Mouse (Mus musculus) thymus, postnatal 14 days (tissue): ENCODE measurements at regions not wholly inside any gene's neighbourhood (a gene's known extent, or its start where the extent isn't known, plus 50 kb on each side); places are given as distances from the start of the nearest gene placed in this dataset.

Experiments
- DNase-seq: peaks from one replicate; pipeline ENCODE4 v3.0.0; 2021

- no peak for DNase-seq
Observed at GRCm38 (mm10) chr8:103374151-103374550, 588.7 kb upstream of the Cdh11 start.

GRCm38 (mm10) chr8:103378545-103378944 is 593.1 kb upstream of the Cdh11 start:
- no peak for DNase-seq

GRCm38 (mm10) chr8:103381575-103381974 is 596.1 kb upstream of the Cdh11 start:
- DNase-seq: no peak

- DNase-seq: no peak
Observed at GRCm38 (mm10) chr8:103391359-103391758, 605.9 kb upstream of the Cdh11 start.

GRCm38 (mm10) chr8:103395316-103395715 is 609.9 kb upstream of the Cdh11 start:
- no peak for DNase-seq

- no peak for DNase-seq
Observed at GRCm38 (mm10) chr8:103398179-103398578, 612.7 kb upstream of the Cdh11 start.

- DNase-seq: no peak
Observed at GRCm38 (mm10) chr8:103399466-103399865, 614.0 kb upstream of the Cdh11 start.

GRCm38 (mm10) chr8:103400143-103400542 is 614.7 kb upstream of the Cdh11 start:
- DNase-seq: no peak

GRCm38 (mm10) chr8:103402731-103403130 is 617.3 kb upstream of the Cdh11 start:
- no peak for DNase-seq

- DNase-seq: no peak
Observed at GRCm38 (mm10) chr8:103403826-103404225, 618.4 kb upstream of the Cdh11 start.

- DNase-seq: no peak
Observed at GRCm38 (mm10) chr8:103405787-103406186, 620.3 kb upstream of the Cdh11 start.

GRCm38 (mm10) chr8:103406921-103407320 is 621.5 kb upstream of the Cdh11 start:
- DNase-seq: no peak

GRCm38 (mm10) chr8:103407631-103408030 is 622.2 kb upstream of the Cdh11 start:
- no peak for DNase-seq

- DNase-seq: no peak
Observed at GRCm38 (mm10) chr8:103408411-103408810, 623.0 kb upstream of the Cdh11 start.

- DNase-seq: no peak
Observed at GRCm38 (mm10) chr8:103409121-103409551, 623.7 kb upstream of the Cdh11 start.

- DNase-seq: no peak
Observed at GRCm38 (mm10) chr8:103412731-103413130, 627.3 kb upstream of the Cdh11 start.

- DNase-seq: no peak
Observed at GRCm38 (mm10) chr8:103413589-103414575, 628.4 kb upstream of the Cdh11 start.

GRCm38 (mm10) chr8:103422313-103422973 is 637.0 kb upstream of the Cdh11 start:
- no peak for DNase-seq

GRCm38 (mm10) chr8:103425967-103426366 is 640.5 kb upstream of the Cdh11 start:
- no peak for DNase-seq

GRCm38 (mm10) chr8:103430874-103431492 is 645.5 kb upstream of the Cdh11 start:
- no peak for DNase-seq

- no peak for DNase-seq
Observed at GRCm38 (mm10) chr8:103433532-103434105, 648.2 kb upstream of the Cdh11 start.

GRCm38 (mm10) chr8:103438995-103439717 is 653.7 kb upstream of the Cdh11 start:
- no peak for DNase-seq
